Mouse (Mus musculus) MEL (cell line): ENCODE data around the gene Git1. TPM values are rescaled to one million over a fixed set of nuclear protein-coding genes. Genes with fewer than 3 reads are reported as not detected.

Source experiments
- DNase-seq: peaks from one replicate; pipeline ENCODE4 v3.0.0; 2011; ENCODE audit warnings: low read depth, low spot score
- H3K27ac ChIP-seq: 2 replicates; pipeline ENCODE4 v1.5.1; 2012; ENCODE audit warnings: low read depth, mild to moderate bottlenecking, control low read depth, low read length, moderate library complexity; ENCODE audit not compliant: control insufficient read depth
- H3K27me3 ChIP-seq, 2 experiments: fragments of 150-350 bp in 1 of 2; sonication (generic) in 1 of 2; 2 replicates each; pipeline ENCODE4 v1.6.1; 2012; ENCODE audit warnings: low read length in 2 of 2, mild to moderate bottlenecking in 2 of 2, improper control_type of control experiment in 1 of 2, moderate library complexity in 1 of 2; ENCODE audit not compliant: insufficient read depth in 2 of 2, control insufficient read depth in 1 of 2
- H3K36me3 ChIP-seq, 2 experiments: 2 replicates each; pipeline ENCODE4 v1.6.1; 2012 to 2014; ENCODE audit warnings: low read length in 2 of 2, improper control_type of control experiment in 1 of 2, inconsistent platforms in 1 of 2, mild to moderate bottlenecking in 1 of 2; ENCODE audit not compliant: insufficient read depth in 2 of 2, control insufficient read depth in 1 of 2
- H3K4me1 ChIP-seq, 2 experiments: fragments of 150-350 bp in 1 of 2; sonication (generic) in 1 of 2; 2 replicates each; pipeline ENCODE4 v1.6.1; 2012; ENCODE audit warnings: low read length in 2 of 2, improper control_type of control experiment in 1 of 2, mild to moderate bottlenecking in 1 of 2; ENCODE audit not compliant: insufficient read depth in 2 of 2, control insufficient read depth in 1 of 2
- H3K4me3 ChIP-seq, 2 experiments: fragments of 150-350 bp in 1 of 2; sonication (generic) in 1 of 2; 2 replicates each; pipeline ENCODE4 v1.5.1; 2012; ENCODE audit warnings: low read depth in 2 of 2, low read length in 2 of 2, mild to moderate bottlenecking in 2 of 2, moderate library complexity in 2 of 2, control low read depth in 1 of 2, improper control_type of control experiment in 1 of 2; ENCODE audit not compliant: control insufficient read depth in 1 of 2, insufficient read depth in 1 of 2
- H3K79me2 ChIP-seq: 2 replicates; pipeline ENCODE4 v1.6.1; 2012; ENCODE audit warnings: mild to moderate bottlenecking, low read length, moderate library complexity; ENCODE audit not compliant: control insufficient read depth, poor library complexity, insufficient read depth
- H3K9ac ChIP-seq: 2 replicates; pipeline ENCODE4 v1.6.1; 2012; ENCODE audit warnings: low read depth, mild to moderate bottlenecking, control low read depth, low read length, moderate library complexity; ENCODE audit not compliant: control insufficient read depth, poor library complexity, severe bottlenecking
- H3K9me3 ChIP-seq: fragments of 150-350 bp; sonication (generic); replicated peaks from 2 replicates; pipeline ENCODE4 v1.6.1; 2012; ENCODE audit warnings: mild to moderate bottlenecking, low read length, improper control_type of control experiment, moderate library complexity; ENCODE audit not compliant: insufficient read depth
- BHLHE40 ChIP-seq: IDR thresholded peaks from 2 replicates; pipeline ENCODE4 v1.6.1; 2012; ENCODE audit warnings: low read depth, mild to moderate bottlenecking, inconsistent platforms, low read length, improper control_type of control experiment, borderline replicate concordance
- CHD2 ChIP-seq: IDR thresholded peaks from 2 replicates; pipeline ENCODE4 v1.6.1; 2011; ENCODE audit warnings: low read length, improper control_type of control experiment
- CTCF ChIP-seq, 3 experiments: IDR thresholded peaks in 2 of 3; conservative IDR thresholded peaks in 1 of 3; 2 replicates each; pipeline ENCODE4 v1.5.1; 2011 to 2012; ENCODE audit warnings: low read length in 3 of 3, low read depth in 2 of 3, mild to moderate bottlenecking in 2 of 3, improper control_type of control experiment in 1 of 3, inconsistent platforms in 1 of 3, mixed read lengths in 1 of 3, moderate library complexity in 1 of 3; ENCODE audit not compliant: control insufficient read depth in 1 of 3, insufficient read depth in 1 of 3, poor library complexity in 1 of 3, severe bottlenecking in 1 of 3
- ELF1 ChIP-seq: IDR thresholded peaks from 2 replicates; pipeline ENCODE4 v1.6.1; 2014; ENCODE audit warnings: low read depth, mild to moderate bottlenecking, inconsistent platforms, low read length, improper control_type of control experiment, moderate library complexity
- EP300 ChIP-seq, 2 experiments: IDR thresholded peaks; 2 replicates each; pipeline ENCODE4 v1.6.1; 2011; ENCODE audit warnings: improper control_type of control experiment in 2 of 2, low read length in 2 of 2, low read depth in 1 of 2, mild to moderate bottlenecking in 1 of 2
- GATA1 ChIP-seq: IDR thresholded peaks from 2 replicates; pipeline ENCODE4 v1.6.1; 2011; ENCODE audit warnings: low read depth, low read length, improper control_type of control experiment
- KAT2A ChIP-seq: conservative IDR thresholded peaks from 2 replicates; pipeline ENCODE4 v1.6.1; 2012; ENCODE audit warnings: low read depth, low read length, improper control_type of control experiment, inconsistent platforms
- MAFK ChIP-seq: IDR thresholded peaks from 2 replicates; pipeline ENCODE4 v1.6.1; 2011; ENCODE audit warnings: low read depth, mild to moderate bottlenecking, low read length, improper control_type of control experiment, borderline replicate concordance
- MAX ChIP-seq: IDR thresholded peaks from 2 replicates; pipeline ENCODE4 v1.6.1; 2011; ENCODE audit warnings: low read length, improper control_type of control experiment
- MAZ ChIP-seq: IDR thresholded peaks from 2 replicates; pipeline ENCODE4 v1.6.1; 2012; ENCODE audit warnings: low read depth, mild to moderate bottlenecking, inconsistent platforms, low read length, improper control_type of control experiment
- MYC ChIP-seq: IDR thresholded peaks from 2 replicates; pipeline ENCODE4 v1.6.1; 2011; ENCODE audit warnings: low read depth, mild to moderate bottlenecking, low read length, improper control_type of control experiment, moderate library complexity
- NRF1 ChIP-seq: IDR thresholded peaks from 2 replicates; pipeline ENCODE4 v1.6.1; 2014; ENCODE audit warnings: low read depth, mild to moderate bottlenecking, inconsistent platforms, low read length, improper control_type of control experiment, moderate library complexity; ENCODE audit not compliant: poor library complexity, insufficient read depth, severe bottlenecking
- POLR2A ChIP-seq, 2 experiments: IDR thresholded peaks; 2 replicates each; pipeline ENCODE4 v1.6.1; 2011 to 2012; ENCODE audit warnings: low read length in 2 of 2, mild to moderate bottlenecking in 2 of 2, control low read depth in 1 of 2, improper control_type of control experiment in 1 of 2, low read depth in 1 of 2, moderate library complexity in 1 of 2; ENCODE audit not compliant: control insufficient read depth in 1 of 2, insufficient read depth in 1 of 2, poor library complexity in 1 of 2
- POLR2AphosphoS2 ChIP-seq: IDR thresholded peaks from 2 replicates; pipeline ENCODE4 v1.6.1; 2011; ENCODE audit warnings: low read length, improper control_type of control experiment
- POLR2AphosphoS5 ChIP-seq: IDR thresholded peaks from 2 replicates; pipeline ENCODE4 v1.6.1; 2012; ENCODE audit warnings: low read depth, borderline replicate concordance, mild to moderate bottlenecking, inconsistent platforms, low read length, moderate library complexity, mixed read lengths
- TAL1 ChIP-seq: IDR thresholded peaks from 2 replicates; pipeline ENCODE4 v1.6.1; 2012; ENCODE audit warnings: mild to moderate bottlenecking, inconsistent platforms, low read length, moderate library complexity, mixed read lengths
- UBTF ChIP-seq: IDR thresholded peaks from 2 replicates; pipeline ENCODE4 v1.6.1; 2012; ENCODE audit warnings: low read depth, mild to moderate bottlenecking, inconsistent platforms, low read length, improper control_type of control experiment, moderate library complexity, borderline replicate concordance; ENCODE audit not compliant: insufficient read depth
- USF1 ChIP-seq: IDR thresholded peaks from 2 replicates; pipeline ENCODE4 v1.6.1; 2014; ENCODE audit warnings: low read depth, mild to moderate bottlenecking, inconsistent platforms, low read length, improper control_type of control experiment, moderate library complexity
- ZC3H11A ChIP-seq: IDR thresholded peaks from 2 replicates; pipeline ENCODE4 v1.6.1; 2012; ENCODE audit warnings: low read depth, mild to moderate bottlenecking, inconsistent platforms, low read length, improper control_type of control experiment
- ZMIZ1 ChIP-seq: IDR thresholded peaks from 2 replicates; pipeline ENCODE4 v1.6.1; 2012; ENCODE audit warnings: low read depth, mild to moderate bottlenecking, inconsistent platforms, low read length, improper control_type of control experiment, moderate library complexity
- ZNF384 ChIP-seq: IDR thresholded peaks from 2 replicates; pipeline ENCODE4 v1.6.1; 2012; ENCODE audit warnings: low read depth, mild to moderate bottlenecking, inconsistent platforms, low read length, improper control_type of control experiment
- polyA plus RNA-seq, 2 experiments: library from polyadenylated mRNA; stranded (reverse) in 1 of 2; unstranded in 1 of 2; fragments of >175 nt in 1 of 2; fragments of >200 nt in 1 of 2; gene quantifications; 2 replicates each; pipeline versions ENCODE4 v1.2.1 to v1.2.4; 2012; ENCODE audit warnings: low replicate concordance in 2 of 2, low read depth in 1 of 2; ENCODE audit not compliant: insufficient read length in 2 of 2, insufficient read depth in 1 of 2, missing spikeins in 1 of 2
- total RNA-seq: library from RNA; depleted of rRNA; stranded (reverse); fragments of 300-350 nt; gene quantifications from 2 replicates; pipeline ENCODE4 v1.2.3, GENCODE M21; 2012; rRNA removed

The Git1 gene
- total and polyA plus RNA-seq, 3 experiments, result 33.1 to 81.4 TPM; not detected in 1

DNA sequence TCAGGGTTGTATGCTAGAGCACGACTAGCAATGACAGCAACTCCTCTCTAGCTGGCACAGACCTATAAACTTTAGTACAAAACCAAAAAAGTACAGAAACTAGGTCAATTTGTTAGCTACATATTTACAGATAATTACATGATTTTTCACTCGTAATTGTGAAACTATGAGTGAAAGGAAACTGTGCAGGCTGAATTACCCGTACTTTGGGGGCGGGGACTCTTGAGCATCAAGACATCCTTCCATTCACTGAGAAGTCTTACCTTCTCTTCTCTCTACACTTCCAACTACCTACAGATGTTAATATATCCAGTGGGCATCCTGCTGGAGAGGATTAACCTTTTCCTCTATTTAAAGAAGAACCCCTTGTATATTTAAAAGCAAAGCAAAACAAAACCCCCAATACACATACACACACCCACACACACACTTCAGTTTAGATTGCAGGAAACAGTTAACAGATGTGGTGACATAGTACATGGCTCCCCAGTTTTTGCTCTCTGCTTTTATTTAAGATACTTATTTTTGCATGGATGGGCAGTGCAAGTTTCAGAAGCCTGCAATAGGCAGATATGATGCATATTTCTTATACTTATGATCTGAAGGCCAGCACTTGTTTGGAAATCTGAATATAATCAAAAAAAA is 39.0 kb downstream of the Git1 start:
- Histone ChIP-seq H3K4me3 (no peak overlapping the region), H3K27ac (no peak overlapping the region), H3K36me3 (peaks cover 4 to 25% of the 10 kb centered on the region in 2 experiments), H3K9ac (no peak overlapping the region), H3K79me2 (no peaks in the 10 kb centered on the region), H3K9me3 (no peaks in the 10 kb centered on the region), H3K4me1 (peaks cover 9 to 20% of the 10 kb centered on the region in 2 experiments), H3K27me3 (no peaks in the 10 kb centered on the region)
- TF ChIP-seq ZMIZ1, result no peak
- no peak for TF ChIP-seq CHD2
- TF ChIP-seq ELF1, result no peak
- no peak for TF ChIP-seq MAFK
- no peak for TF ChIP-seq MAZ
- TF ChIP-seq POLR2AphosphoS2, result no peak
- TF ChIP-seq TAL1, result no peak
- TF ChIP-seq POLR2A (IDR thresholded peaks at IDR 0.05; ENCODE audit: control insufficient read depth in 1 of 2, insufficient read depth in 1 of 2, low read depth in 1 of 2, low read length in 2 of 2, poor library complexity in 1 of 2), result no peak
- no peak for DNase-seq

DNA sequence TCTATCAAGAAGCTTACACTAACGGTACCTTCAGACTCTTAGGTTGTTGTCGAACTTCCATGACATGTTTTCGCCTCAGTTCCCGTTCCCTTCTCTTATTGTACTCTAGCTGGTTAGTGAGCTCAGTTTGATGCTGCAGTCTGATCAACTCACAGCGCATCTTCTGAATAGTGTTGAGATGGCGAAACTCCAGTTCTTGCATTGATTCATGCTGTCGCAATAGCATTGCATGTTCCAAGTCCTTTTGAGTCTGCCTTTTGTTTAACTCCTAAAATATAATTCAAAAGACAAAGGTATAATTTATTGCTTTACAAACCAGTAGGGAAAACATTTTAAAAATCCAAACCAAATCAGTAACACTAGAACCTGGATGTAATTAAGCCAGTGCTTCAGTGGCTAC is 51.9 kb downstream of the Git1 start:
- Histone ChIP-seq H3K4me3 (no peak overlapping the region), H3K36me3 (peaks cover 2 to 59% of the 10 kb centered on the region in 2 experiments; a peak in 3 of 4 replicates)
- no peak for DNase-seq

More for the DNA sequence above, 51.9 kb downstream of the Git1 start:
- no peak for TF ChIP-seq NRF1
- TF ChIP-seq MYC, result no peak
- no peak for TF ChIP-seq CHD2
- no peak for TF ChIP-seq ZNF384
- TF ChIP-seq UBTF, result no peak
- TF ChIP-seq MAFK, result no peak
- no peak for TF ChIP-seq BHLHE40
- no peak for TF ChIP-seq POLR2AphosphoS2
- TF ChIP-seq GATA1, result no peak
- TF ChIP-seq USF1, result no peak
- TF ChIP-seq TAL1, result no peak
- no peak for TF ChIP-seq KAT2A
- no peak for TF ChIP-seq POLR2AphosphoS5
- no peak for TF ChIP-seq EP300 (IDR thresholded peaks at IDR 0.05; ENCODE audit: low read depth in 1 of 2, low read length in 2 of 2)
- TF ChIP-seq CTCF (IDR thresholded peaks at IDR 0.05 in 2 of 3, conservative IDR thresholded peaks at IDR 0.05 in 1 of 3; ENCODE audit: control insufficient read depth in 1 of 3, insufficient read depth in 1 of 3, low read depth in 2 of 3, low read length in 3 of 3, poor library complexity in 1 of 3, severe bottlenecking in 1 of 3), result no peak
- no peak for TF ChIP-seq MAX
- TF ChIP-seq ZC3H11A, result no peak
- Histone ChIP-seq H3K9ac (no peak overlapping the region), H3K79me2 (no peaks in the 10 kb centered on the region), H3K4me1 (no peaks in the 10 kb centered on the region), H3K27me3 (no peaks in the 10 kb centered on the region), H3K9me3 (no peaks in the 10 kb centered on the region), H3K27ac (no peak overlapping the region)

Other genes with a start within 250 kb of the Git1 start
- 0.04 TPM in 1 of 2 replicates, not detected in the other for gene Coro6, start 31.2 kb upstream of the Git1 start, total RNA-seq
- under 1 TPM in 1 of 2 experiments, not detected in 1; 0.18 TPM for gene Coro6, start 31.2 kb upstream of the Git1 start, polyA plus RNA-seq
- gene Ankrd13b, start 3.9 kb upstream of the Git1 start, total RNA-seq, result 20.9 and 22.6 TPM in 2 replicates
- 10 to 100 TPM in 1 of 2 experiments, not detected in 1; 54.0 TPM for gene Ankrd13b, start 3.9 kb upstream of the Git1 start, polyA plus RNA-seq
- gene Abhd15, start 21.6 kb downstream of the Git1 start, total RNA-seq, result 1.7 and 1.8 TPM in 2 replicates
- 1 to 10 TPM in 1 of 2 experiments, not detected in 1; 1.9 TPM for gene Abhd15, start 21.6 kb downstream of the Git1 start, polyA plus RNA-seq
- 6.0 and 6.6 TPM in 2 replicates for gene Trp53i13, start 22.4 kb downstream of the Git1 start, total RNA-seq
- 10 to 100 TPM in 1 of 2 experiments, not detected in 1; 12.3 TPM for gene Trp53i13, start 22.4 kb downstream of the Git1 start, polyA plus RNA-seq
- gene Gm10392, start 25.6 kb downstream of the Git1 start, total RNA-seq, result 0.20 and 0.27 TPM in 2 replicates
- gene Gm10392, start 25.6 kb downstream of the Git1 start, polyA plus RNA-seq, result under 1 TPM in 1 of 2 experiments, not detected in 1; 0.10 TPM
- 15.9 and 16.1 TPM in 2 replicates for gene Taok1, start 114.3 kb downstream of the Git1 start, total RNA-seq
- 10 to 100 TPM in 1 of 2 experiments, 1 to 10 TPM in 1; 7.9 to 31.0 TPM for gene Taok1, start 114.3 kb downstream of the Git1 start, polyA plus RNA-seq
- gene Nufip2, start 192.6 kb downstream of the Git1 start, total RNA-seq, result 47.8 and 50.5 TPM in 2 replicates
- gene Nufip2, start 192.6 kb downstream of the Git1 start, polyA plus RNA-seq, result 10 to 100 TPM; 24.7 to 56.1 TPM
- not detected in 2 replicates for gene Cryba1, start 231.7 kb downstream of the Git1 start, total RNA-seq
- not detected for gene Cryba1, start 231.7 kb downstream of the Git1 start, polyA plus RNA-seq